Mouse (Mus musculus) spleen, postnatal 14 days (tissue): ENCODE results near the gene 4930469K13Rik.

Source experiments
- DNase-seq, 2 experiments: peaks; one replicate each; pipeline ENCODE4 v3.0.0; 2021 to 2022; ENCODE audit warnings: low spot score in 2 of 2

Gene 4930469K13Rik

DNA sequence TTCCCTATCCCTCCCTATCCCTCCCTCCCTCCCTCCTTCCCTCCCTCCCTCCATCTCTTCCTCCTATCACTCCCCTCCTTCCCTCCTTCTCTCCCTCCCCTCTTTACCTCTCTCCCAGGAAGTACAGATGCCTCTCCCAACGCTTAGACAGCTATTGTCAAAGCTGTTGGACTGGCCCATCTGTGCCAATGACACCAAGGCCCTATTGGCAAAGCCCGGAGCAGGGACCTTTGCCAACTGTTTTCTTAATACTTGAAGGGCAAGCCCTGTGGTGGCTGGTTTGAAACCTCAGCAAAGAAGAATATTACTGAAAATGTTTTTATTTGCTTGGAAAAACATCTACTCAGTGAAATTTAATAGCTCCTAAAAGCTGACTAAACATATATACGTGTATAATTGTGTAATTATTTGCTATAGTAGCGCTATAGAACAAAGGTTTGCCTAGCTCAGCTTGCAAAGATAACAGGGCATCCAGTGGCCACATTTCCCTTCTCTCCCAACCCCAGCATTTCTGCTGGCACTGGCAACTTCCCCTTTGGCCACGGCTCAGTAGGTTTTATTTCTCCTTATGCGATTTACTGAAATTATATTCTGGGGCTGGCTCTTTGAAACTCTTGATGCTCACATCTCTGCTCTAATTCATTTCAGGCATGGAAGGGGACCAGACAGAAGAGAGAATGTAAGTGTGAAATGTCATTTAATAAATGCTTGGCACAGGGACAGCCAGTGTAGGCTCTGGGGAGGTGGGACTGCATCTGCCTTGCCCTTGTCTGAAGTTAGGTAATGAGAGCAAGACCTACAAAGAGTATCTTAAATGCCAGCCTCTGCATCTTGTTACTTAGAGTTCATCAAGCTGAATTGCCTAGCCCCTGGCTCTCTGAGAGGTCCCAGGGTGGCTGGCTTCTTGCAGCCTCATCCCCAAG is 18.6 kb downstream of the 4930469K13Rik start:
- DNase-seq = no peak

DNA sequence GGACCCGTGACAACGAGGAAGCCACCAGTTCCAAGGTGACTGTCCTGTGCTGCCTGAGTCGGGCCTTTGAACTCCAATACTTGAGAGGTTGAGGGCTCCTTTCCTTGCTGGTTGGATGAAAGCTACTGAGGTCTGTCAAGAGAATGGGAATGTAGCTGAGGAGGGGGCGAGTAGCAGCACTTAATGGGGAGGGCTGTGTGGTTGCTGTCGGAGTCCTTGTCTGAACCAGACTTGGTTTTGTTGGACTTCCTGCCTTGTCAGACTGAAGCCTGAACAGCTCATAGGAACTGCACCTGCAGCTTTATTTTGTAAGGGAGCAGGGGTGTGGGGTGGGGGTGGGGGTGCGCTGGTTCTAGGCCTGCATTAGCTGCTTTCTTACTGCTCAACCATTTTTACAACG is 19.8 kb downstream of the 4930469K13Rik start:
- no peak for DNase-seq

DNA sequence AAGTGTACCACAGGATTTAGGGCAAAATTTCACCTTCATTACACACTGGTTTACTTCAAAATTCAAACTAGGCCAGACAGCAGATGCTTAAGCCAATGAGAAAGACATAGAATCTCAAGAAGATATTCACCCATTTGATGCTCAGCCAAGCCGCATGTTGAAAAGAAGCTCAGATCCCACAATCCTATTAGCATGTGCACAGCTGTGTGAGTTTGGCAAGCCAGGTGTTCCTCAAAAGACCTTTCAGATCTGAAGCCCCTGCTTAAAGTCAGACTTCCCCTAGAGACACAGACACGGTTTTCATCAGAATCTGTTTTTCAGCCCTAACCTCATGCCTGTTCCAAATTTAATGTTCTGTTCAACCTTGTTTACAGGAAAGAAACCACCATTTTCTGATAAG is 20.5 kb downstream of the 4930469K13Rik start:
- no peak for DNase-seq

DNA sequence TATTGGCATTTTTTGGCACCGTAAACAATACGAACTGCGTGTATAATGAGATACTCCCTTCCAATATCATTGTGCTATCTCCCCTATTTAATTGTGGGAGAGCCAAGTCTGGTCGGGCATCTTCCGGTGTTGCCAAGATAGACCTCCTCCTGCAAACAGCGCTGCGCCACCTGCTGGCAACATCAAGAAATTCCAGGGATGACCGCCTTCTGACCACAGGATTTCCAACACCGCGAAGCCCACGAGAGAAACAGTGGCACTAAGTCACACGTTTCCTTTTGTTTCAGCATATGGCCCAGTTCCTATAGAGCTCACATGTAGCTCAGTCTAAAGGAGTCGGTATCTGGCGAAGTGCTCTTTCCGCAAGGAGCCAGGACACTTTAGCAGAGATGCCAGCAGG is 24.6 kb downstream of the 4930469K13Rik start:
- DNase-seq = peak in 1 of 2 experiments; percentile 44

DNA sequence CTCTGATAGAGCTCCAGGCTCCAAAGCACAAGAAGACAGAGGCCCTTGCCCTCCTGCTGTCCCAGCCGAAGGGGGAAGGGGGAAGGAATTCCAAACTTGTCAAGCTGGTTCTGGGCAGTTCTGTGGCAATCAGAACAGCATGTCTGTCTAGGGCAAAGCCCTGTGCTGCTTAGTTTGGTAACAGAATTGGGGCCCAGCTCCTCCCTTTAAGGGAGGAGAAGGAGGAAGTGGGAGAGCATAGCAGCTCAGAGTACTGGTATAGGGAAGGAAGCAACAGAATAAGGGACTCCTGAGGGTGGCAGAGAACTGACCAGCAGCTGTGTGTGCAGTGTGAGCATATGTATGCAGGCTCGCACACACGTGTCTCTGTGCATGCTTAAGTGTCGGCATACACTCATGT is 26.0 kb downstream of the 4930469K13Rik start:
- no peak for DNase-seq

DNA sequence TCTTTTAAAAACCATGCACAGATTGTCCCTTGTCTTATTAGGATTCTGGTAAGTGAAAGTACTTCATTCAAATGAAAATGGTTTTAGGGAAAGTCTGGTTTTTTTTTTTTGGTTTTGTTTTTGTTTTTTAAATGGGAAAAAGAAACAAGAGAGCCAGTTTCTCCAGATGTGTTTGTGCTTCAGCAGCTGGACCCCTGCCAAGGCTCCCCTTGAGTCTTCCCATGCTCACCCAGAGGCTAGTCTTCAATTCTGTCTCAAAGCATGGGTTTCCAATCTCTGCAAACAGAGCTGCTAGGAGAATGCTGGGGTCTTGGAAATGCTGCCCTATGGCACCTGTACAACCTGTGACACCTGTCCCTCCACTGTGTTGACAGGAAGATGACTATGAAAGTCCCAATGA is 27.8 kb downstream of the 4930469K13Rik start:
- DNase-seq = no peak

DNA sequence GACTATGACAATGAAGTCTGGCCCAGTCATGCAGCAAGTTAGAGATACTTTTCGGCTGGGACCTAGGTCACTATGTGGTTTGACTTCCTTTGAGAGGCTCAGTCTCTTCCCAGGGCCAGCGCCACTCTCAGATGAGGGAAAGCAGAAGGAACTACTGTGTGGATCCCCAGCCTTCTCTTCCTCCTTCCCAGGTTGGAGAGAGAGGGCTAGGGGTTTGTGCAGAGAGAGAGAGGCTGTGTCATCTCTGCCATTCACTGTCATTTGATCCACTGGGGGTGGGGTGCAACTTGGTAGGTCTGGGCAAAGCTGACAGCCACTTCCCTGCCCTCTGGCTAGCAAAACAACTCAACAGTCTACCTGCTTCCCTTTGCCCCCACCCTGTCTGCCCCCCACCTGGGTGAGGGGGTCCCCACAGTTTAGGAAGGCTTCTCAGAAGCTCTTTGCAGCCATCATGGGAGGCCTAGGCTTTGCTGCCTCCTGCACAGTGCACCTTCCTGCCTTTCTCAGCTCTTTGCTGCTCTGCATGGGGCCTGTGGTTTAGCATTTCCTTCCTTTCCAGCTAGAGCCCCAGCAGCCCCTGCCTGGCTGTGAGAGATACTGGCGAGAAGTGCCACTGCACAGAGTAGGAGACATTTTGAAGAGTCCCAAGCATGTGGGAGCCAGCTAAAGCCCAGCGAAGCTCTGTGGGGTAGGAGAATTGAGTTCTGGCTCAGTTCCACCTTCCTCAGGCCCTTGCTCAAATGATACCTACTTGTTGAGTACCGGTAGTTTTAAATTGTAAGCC is 34.5 kb downstream of the 4930469K13Rik start:
- no peak for DNase-seq

DNA sequence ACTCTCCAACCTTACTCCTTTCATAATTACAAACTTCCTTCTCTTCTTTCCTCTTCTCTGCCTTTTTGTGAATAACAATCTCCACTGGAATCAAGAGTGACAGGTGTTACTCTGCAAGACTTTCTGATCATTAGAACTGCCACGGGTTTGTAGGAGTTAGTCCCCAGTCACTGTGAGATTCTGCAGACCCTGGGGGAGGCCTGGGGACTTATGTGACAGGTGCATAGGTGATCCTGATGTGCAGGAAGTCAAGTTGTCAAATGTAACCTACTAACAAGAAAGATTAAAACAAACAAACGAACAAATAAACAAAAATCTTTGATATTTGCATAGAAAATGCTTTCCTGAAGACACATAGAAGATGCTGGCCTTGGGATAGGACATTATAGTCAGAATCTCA is 35.1 kb downstream of the 4930469K13Rik start:
- no peak for DNase-seq

DNA sequence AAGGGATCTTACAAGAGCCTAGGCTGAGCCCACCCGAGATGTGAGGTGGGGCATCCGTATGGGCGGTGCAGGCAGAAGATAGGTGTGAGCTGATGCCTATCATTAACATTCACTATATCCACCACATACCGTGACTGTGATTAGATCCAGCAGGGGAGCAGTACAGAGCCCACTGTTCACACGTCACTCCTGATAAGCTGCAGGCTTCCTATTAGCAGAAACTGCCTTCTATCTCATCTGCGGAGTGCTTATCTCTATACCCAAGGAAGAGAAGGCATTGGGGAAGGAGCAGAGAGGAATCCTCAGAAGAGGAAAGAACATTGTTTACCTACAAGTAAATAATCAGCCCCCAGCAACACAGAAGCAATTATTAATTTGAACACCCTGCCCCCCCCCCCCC is 36.6 kb downstream of the 4930469K13Rik start:
- DNase-seq = no peak

DNA sequence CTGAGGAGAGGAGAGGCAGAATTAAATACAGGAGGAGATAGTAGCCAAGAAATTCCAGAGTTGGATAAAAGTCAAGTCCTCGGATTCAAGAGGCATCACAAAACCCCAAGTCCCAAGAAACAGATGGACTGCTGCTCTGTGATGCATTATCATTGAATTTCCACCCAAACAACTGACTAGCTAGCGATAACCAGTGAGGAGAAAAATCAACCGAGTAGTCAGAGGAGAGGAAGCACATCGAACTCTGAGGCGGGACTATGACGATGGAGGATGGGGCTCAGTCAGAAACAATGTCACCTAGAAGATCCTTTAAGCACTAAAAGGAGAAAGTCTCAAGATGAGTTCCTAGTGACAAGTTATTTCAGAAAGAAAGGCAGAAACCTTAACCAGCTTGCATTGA is 39.4 kb downstream of the 4930469K13Rik start:
- DNase-seq = no peak

DNA sequence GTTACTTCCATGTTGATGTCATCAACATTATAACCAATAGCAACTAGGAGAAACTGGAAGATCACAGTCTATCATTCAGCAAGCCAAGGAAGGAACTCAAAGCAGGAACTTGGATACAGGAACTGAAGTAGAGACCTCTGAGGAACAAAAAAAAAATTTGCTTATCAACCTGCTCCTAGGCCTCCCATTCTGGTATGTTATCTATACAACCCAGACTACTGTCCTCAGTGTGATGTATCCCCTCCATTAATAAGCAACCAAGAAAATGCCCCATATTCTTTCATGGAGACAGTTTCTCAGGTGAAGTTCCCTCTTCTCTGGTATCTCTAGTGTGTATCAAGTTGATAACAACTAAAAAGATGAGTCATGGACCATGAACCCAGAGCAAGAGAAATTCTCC is 40.0 kb downstream of the 4930469K13Rik start:
- no peak for DNase-seq

DNA sequence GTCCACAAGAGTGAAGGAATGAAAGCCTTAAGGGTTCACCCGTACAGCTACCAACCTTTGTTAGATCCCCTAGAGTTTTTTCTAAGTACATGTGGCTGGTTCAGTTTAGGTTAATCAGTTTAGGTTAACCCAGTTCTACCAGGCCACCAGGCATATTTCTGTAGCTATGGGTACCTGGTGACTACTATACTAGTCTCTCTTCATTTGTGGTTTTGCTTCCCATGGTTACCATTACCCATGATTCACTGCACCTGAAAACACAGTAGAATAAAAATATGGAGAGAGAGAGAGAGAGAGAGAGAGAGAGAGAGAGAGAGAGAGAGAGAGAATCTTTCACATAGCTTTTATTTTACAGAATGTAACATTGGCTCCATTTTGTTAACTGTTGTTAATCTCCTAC is 41.6 kb downstream of the 4930469K13Rik start:
- no peak for DNase-seq

DNA sequence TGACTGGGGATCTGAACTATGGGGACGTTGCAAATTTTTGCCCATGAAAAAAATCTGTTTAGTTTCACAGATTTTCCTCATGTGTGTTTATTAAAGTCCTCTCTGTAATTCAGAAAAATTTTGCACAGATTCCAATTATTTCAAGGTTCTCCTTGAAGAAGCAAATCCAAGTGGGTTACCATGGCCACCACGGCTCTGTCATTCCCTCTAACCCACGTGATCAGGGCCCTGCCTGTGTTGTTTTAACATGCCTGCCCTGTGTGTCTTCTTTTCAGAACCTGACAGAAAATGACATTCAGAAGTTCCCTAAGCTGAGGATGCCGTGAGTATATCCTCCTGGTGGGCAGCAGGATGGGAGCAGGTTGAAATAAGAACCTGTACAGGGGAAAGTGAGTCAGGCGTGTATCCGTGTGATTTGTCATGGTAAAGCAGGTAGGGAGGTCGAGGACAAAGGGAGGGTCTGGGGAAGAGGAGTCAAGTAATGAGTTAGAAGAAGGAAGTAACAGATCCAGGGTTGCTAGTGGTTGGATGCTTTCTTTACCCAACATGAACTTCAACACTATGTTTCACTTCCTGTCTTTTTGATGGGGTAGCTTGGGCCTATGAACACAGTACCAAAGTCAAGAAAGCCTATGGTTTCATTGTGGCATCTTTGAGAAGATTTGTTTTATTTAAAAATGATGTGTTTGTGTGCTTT is 44.2 kb downstream of the 4930469K13Rik start:
- DNase-seq = no peak

DNA sequence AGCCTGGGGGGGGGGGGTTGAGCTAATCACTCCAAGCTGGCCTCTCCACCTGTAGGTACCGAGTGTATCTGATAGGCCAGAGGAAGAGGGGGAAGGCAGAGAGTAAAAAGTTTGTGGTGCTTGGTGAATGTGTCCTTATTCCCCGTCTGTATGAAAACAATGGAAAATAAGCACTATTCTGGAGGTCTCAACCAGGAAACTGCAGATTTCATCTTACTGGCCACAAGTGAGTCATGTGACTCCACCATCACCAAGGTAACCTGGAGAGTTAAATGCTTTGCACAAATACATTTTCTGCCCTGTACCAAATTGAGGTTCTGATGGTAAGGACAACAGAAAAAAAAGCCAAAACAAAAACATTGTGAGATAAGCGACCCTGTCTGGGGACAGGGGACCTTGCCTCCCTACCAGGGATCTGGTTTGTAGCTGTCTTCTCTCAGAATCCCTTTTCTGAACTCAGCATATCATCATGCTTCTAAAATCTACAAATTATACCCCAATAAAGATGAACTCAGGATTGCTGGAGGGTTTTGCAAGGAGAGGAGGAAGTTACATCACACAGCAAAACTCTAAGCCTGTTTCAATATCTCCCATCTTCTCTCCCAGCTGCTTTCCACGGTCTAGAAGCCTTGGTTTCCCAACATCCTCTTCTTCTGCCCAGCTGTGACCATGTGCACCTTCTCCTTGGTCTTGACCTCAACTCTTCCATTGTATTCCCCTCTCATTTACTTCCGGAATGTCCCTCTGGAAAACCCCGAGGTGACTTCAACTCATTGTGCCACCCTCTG is 45.1 kb downstream of the 4930469K13Rik start:
- no peak for DNase-seq

DNA sequence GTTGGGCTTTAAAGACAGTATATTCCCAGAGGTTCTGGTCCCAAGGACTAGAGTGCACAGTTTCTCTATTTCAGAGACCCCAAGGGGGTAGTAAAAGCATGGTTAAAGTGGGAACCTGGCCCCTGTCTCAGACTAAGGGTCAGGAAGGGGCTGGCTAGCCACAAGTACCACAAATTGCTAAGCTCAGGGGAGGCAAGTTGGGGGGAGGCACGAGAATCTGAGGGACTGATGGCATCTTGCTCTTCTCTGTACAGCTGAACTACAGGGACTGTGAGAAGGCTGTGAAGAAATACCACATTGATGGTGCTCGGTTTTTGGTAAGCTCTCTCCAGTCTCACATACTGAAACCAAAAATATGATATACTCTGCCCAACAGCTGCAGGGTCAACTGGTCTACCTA is 47.7 kb downstream of the 4930469K13Rik start:
- no peak for DNase-seq

DNA sequence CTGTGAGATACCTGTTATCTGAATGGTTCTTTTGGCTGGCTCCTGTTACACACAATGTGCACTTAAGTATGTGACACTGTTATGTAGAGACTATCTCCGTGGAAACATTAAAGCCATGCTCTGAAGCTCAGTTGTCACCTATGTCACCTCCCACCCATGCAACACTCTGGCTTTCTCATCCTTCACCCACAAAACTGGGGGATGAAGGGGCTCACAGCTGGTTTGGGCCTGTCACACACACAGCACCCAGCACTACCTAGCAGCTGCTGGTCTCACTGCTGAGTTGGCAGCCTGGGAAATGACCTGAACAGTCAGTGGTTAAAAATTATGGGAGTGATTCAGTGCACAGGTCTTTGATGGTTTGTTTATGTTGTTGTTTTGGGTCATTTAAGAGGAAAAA is 48.3 kb downstream of the 4930469K13Rik start:
- DNase-seq = no peak

DNA sequence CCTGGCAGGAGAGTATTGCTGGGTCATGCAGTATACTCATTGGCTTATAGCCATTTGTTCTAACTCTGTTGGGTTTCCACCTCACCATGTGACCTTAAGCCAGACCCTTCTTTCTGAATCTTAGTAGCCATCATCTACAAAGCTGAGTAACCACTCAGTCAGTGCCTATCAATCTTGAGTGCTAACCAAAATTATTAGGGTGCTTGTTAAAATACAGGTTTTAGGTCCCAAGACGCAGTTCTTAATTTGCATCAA is 49.3 kb downstream of the 4930469K13Rik start:
- DNase-seq = no peak

DNA sequence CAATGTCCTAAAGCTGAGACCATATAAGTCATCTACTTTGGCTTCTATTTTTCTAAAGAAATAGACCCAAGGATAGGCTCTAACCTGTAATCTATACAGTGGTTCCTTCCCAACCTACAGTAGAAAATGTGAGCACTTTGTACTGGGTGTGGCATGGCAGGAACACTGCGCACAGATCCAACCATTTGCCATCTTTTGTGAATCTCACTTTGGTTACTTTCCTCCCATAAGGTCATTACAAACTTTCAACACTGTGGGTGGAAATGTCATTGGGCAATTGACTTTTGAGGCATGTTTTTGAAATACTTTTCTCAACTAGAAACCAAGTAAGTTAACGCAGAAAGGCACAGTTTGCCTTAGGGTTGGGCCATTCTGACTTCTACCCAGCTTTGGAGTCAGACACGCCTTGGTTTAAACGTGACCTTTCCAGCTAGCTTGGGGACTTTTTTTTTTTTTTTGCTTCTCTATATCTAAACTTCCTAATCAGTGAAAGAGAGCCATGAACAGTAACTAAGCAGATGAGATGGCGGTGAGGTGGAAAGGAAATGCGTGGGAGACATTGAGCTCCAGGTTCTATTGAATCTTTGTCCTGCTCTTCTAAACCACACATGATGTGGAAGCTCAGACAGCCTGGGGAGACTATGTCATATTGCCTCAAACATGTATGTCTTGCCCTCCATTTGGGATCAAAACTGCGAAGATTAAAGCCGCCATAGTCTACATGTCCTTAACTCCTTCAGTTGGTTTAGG is 49.8 kb downstream of the 4930469K13Rik start:
- no peak for DNase-seq

DNA sequence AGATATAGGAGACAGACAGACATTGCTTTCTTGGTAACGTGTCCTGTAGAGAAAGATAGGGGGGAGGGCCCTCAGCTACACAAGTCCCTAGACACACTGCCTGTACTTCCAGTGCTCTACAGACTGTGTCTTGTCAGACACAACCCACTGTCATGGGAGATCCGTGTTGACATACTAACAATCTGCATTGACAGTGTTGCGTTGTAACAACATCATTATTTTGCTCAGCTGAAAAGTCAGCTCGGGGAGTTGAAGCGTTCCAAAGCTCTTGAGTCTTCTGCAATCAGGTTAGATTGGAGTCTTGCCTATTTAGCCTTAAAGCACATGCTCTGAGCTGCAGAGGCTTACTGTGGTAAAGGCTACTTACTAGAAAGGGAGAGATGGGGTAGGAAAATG is 50.8 kb downstream of the 4930469K13Rik start:
- DNase-seq = no peak

DNA sequence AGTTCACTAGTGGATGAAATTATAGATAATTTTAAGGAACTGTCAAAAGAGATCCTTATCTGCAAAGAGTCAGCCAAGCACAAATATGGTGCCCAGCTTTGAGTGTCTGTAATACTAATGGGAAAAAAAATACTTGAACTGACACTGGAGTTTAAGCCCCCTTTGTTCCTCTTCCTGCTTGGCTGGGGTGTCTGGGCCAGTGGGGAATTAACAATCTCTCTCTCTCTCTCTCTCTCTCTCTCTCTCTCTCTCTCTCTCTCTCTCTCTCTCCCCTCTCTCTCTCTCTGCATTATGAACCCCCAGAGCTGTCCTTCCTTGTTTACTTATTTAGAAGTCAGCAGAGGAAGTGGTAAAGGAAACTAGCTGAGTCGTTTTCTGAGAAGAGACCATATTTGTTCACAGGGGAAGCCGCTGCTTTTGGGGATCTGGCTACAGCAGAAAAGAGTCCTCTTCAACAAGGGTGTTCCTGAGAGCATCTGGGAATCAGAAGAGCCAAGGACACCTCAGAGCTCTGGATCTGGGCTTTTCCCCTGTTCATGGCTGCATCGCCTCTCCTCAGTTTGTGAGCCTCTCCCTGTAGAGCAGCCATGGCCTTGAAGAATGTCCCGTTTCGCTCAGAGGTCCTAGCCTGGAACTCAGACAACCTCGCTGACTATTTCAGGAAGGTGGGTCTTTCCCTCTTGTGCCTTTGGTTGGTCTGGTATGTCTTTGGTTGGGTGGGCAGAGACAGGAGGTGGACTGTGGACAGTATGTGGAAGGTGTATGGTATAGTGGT is 51.4 kb downstream of the 4930469K13Rik start, which contains the start of gene Lcp2:
Lcp2 (plus strand) TSS at position 154 of the 775 bp plus-strand sequence.
- DNase-seq = no peak
